Mouse (Mus musculus) hindbrain, postnatal 0 days (tissue): ENCODE data around the gene C1qtnf4. TPM values are rescaled to one million over a fixed set of nuclear protein-coding genes. Genes with fewer than 3 reads are reported as not detected.

Experiments
- ATAC-seq: fragments of 200-750 bp; cut with Nextera tagmentation; 2 replicates; pipeline ENCODE4 v1.8.0; 2017; ENCODE audit warnings: mild to moderate bottlenecking, moderate TSS enrichment, moderate library complexity
- DNase-seq: peaks from one replicate; pipeline ENCODE4 v3.0.0-alpha.2; 2015; ENCODE audit warnings: low spot score
- H3K27ac ChIP-seq: fragments of 300-500 bp; sonication (generic); 2 replicates; pipeline ENCODE4 v1.5.1; 2014; ENCODE audit warnings: mild to moderate bottlenecking
- H3K27me3 ChIP-seq: fragments of 300-500 bp; sonication (generic); 2 replicates; pipeline ENCODE4 v1.6.1; 2014; ENCODE audit warnings: low read length, mixed read lengths; ENCODE audit not compliant: insufficient read depth
- H3K36me3 ChIP-seq: fragments of 300-500 bp; sonication (generic); 2 replicates; pipeline ENCODE4 v1.6.1; 2014; ENCODE audit warnings: low read length, mixed read lengths; ENCODE audit not compliant: insufficient read depth
- H3K4me1 ChIP-seq: fragments of 300-500 bp; sonication (generic); 2 replicates; pipeline ENCODE4 v1.6.1; 2014; ENCODE audit warnings: antibody characterized with exemption, low read length, mixed read lengths; ENCODE audit not compliant: insufficient read depth
- H3K4me2 ChIP-seq: fragments of 300-500 bp; sonication (generic); 2 replicates; pipeline ENCODE4 v1.6.1; 2014; ENCODE audit warnings: low read depth, mild to moderate bottlenecking, low read length, moderate library complexity, mixed read lengths
- H3K4me3 ChIP-seq: fragments of 300-500 bp; sonication (generic); 2 replicates; pipeline ENCODE4 v1.5.1; 2014; ENCODE audit warnings: low read length
- H3K9ac ChIP-seq: fragments of 300-500 bp; sonication (generic); replicated peaks from 2 replicates; pipeline ENCODE4 v1.6.1; 2014; ENCODE audit warnings: mild to moderate bottlenecking, low read length, moderate library complexity, mixed read lengths
- H3K9me3 ChIP-seq: fragments of 300-500 bp; sonication (generic); 2 replicates; pipeline ENCODE4 v1.6.1; 2016; ENCODE audit warnings: low read length, mixed read lengths
- CTCF ChIP-seq: IDR thresholded peaks from 2 replicates; pipeline ENCODE4 v1.5.1; 2016; ENCODE audit warnings: antibody characterized with exemption, control low read depth, low read depth
- WGBS: fragments of 180-500 bp; shearing (Covaris S2); extraction: QIAGEN DNeasy Blood & Tissue Kit; methylation state at CpG from one replicate; pipeline ENCODE4 v1.1.7; 2014; 5-methylcytosine and 5-hydroxymethylcytosine counted together
- polyA plus RNA-seq: library from polyadenylated mRNA; unstranded; fragments of >200 nt; fragmentation: Nextera tagmentation; extraction: Ambion mirVana; gene quantifications from 2 replicates; pipeline ENCODE4 v1.2.1, GENCODE M21; 2015
- total RNA-seq: library from RNA; depleted of rRNA; stranded (reverse); fragments of >200 nt; gene quantifications from 2 replicates; pipeline ENCODE4 v1.2.3, GENCODE M21; 2014

Gene C1qtnf4
- total and polyA plus RNA-seq, 2 experiments from 2014 or later = 228 to 552 TPM

- under 1% methylated on average over 60 of the region's 67 CpGs for WGBS
- Histone ChIP-seq H3K27me3 (no peaks in the 10 kb centered on the region), H3K4me1 (0 out of 2 replicates have a peak, but pooled peaks cover 4% of the 10 kb centered on the region), H3K4me2 (peak within 1 kb of the TSS; percentile 60), H3K4me3 (peak within 1 kb of the TSS; percentile 83), H3K9me3 (no peaks in the 10 kb centered on the region), H3K9ac (peak within 1 kb of the TSS; percentile 93), H3K27ac (peak within 1 kb of the TSS; percentile 97), H3K36me3 (peaks cover 14% of the 10 kb centered on the region; the same call in 1 of the 2 replicates)
- TF ChIP-seq CTCF = no peak
- ATAC-seq (peak; percentile 97), DNase-seq (peak; percentile 99)
These were observed 38.5 kb upstream of the C1qtnf4 start, which contains the start of gene Mtch2 for GRCm38 (mm10) chr2:90846955-90847680. Mtch2 (plus strand) TSS chr2:90847155.

GRCm38 (mm10) chr2:90847681-90848050 lies 38.0 kb upstream of the C1qtnf4 start:
- H3K9ac ChIP-seq = peak overlapping the region; percentile 93
- no peak for ATAC-seq
- H3K4me2 ChIP-seq = peak overlapping the region; percentile 60
- under 1% methylated on average over 13 of the region's 13 CpGs for WGBS
- 0 out of 2 replicates have a peak, but pooled peaks cover 4% of the 10 kb centered on the region for H3K4me1 ChIP-seq
- peak; percentile 47 for DNase-seq
- no peak for TF ChIP-seq CTCF
- peaks cover 14% of the 10 kb centered on the region; the same call in 1 of the 2 replicates for H3K36me3 ChIP-seq
- H3K4me3 ChIP-seq = peak overlapping the region; percentile 83
- no peaks in the 10 kb centered on the region for H3K27me3 ChIP-seq
- H3K9me3 ChIP-seq = no peaks in the 10 kb centered on the region
- H3K27ac ChIP-seq = peak overlapping the region; percentile 97

- peak overlapping the region; percentile 60 for H3K4me2 ChIP-seq
- 0 out of 2 replicates have a peak, but pooled peaks cover 4% of the 10 kb centered on the region for H3K4me1 ChIP-seq
- peaks cover 18% of the 10 kb centered on the region; the same call in 1 of the 2 replicates for H3K36me3 ChIP-seq
- no peaks in the 10 kb centered on the region for H3K9me3 ChIP-seq
- ATAC-seq = no peak
- TF ChIP-seq CTCF = no peak
- H3K4me3 ChIP-seq = peak overlapping the region; percentile 83
- DNase-seq = no peak
- 0 out of 2 replicates have a peak overlapping the region, but pooled peaks have one; percentile 93 for H3K9ac ChIP-seq
- H3K27ac ChIP-seq = peak overlapping the region; percentile 97; the same call in 1 of the 2 replicates
- 76% methylated on average over 5 of the region's 5 CpGs for WGBS
- H3K27me3 ChIP-seq = no peaks in the 10 kb centered on the region
These were observed 37.3 kb upstream of the C1qtnf4 start for GRCm38 (mm10) chr2:90848331-90848730.

- no peak for ATAC-seq
- Histone ChIP-seq H3K36me3 (peaks cover 25% of the 10 kb centered on the region; the same call in 1 of the 2 replicates), H3K4me3 (no peak overlapping the region), H3K4me2 (no peak overlapping the region), H3K9ac (no peak overlapping the region), H3K27me3 (no peaks in the 10 kb centered on the region), H3K27ac (no peak overlapping the region), H3K9me3 (no peaks in the 10 kb centered on the region), H3K4me1 (0 out of 2 replicates have a peak, but pooled peaks cover 4% of the 10 kb centered on the region)
- DNase-seq = no peak
- WGBS = 91% methylated on average over 1 of the region's 1 CpGs
- TF ChIP-seq CTCF = no peak
These were observed 35.3 kb upstream of the C1qtnf4 start for GRCm38 (mm10) chr2:90850401-90850800.

- WGBS = 90% methylated on average over 2 of the region's 2 CpGs
- H3K9me3 ChIP-seq = no peaks in the 10 kb centered on the region
- TF ChIP-seq CTCF = no peak
- no peaks in the 10 kb centered on the region for H3K4me1 ChIP-seq
- H3K4me3 ChIP-seq = no peak overlapping the region
- H3K9ac ChIP-seq = no peak overlapping the region
- H3K27me3 ChIP-seq = no peaks in the 10 kb centered on the region
- peaks cover 40% of the 10 kb centered on the region for H3K36me3 ChIP-seq
- DNase-seq = no peak
- H3K27ac ChIP-seq = no peak overlapping the region
- no peak overlapping the region for H3K4me2 ChIP-seq
- no peak for ATAC-seq
These were observed 24.2 kb upstream of the C1qtnf4 start for GRCm38 (mm10) chr2:90861486-90861885.

GRCm38 (mm10) chr2:90864184-90864583 lies 21.5 kb upstream of the C1qtnf4 start:
- DNase-seq = peak; percentile 41
- H3K9me3 ChIP-seq = no peaks in the 10 kb centered on the region
- H3K4me1 ChIP-seq = no peaks in the 10 kb centered on the region
- H3K9ac ChIP-seq = no peak overlapping the region
- no peak overlapping the region for H3K4me3 ChIP-seq
- H3K27me3 ChIP-seq = no peaks in the 10 kb centered on the region
- peaks cover 31% of the 10 kb centered on the region for H3K36me3 ChIP-seq
- TF ChIP-seq CTCF = no peak
- H3K4me2 ChIP-seq = no peak overlapping the region
- H3K27ac ChIP-seq = peak overlapping the region; percentile 52
- peak; percentile 59 for ATAC-seq

- H3K36me3 ChIP-seq = peaks cover 20% of the 10 kb centered on the region
- no peaks in the 10 kb centered on the region for H3K27me3 ChIP-seq
- no peak overlapping the region for H3K27ac ChIP-seq
- ATAC-seq (peak; percentile 86), DNase-seq (peak; percentile 92)
- no peak overlapping the region for H3K4me3 ChIP-seq
- no peak overlapping the region for H3K4me2 ChIP-seq
- H3K4me1 ChIP-seq = no peaks in the 10 kb centered on the region
- no peak overlapping the region for H3K9ac ChIP-seq
- no peaks in the 10 kb centered on the region for H3K9me3 ChIP-seq
- TF ChIP-seq CTCF = peak; percentile 92
- 8% methylated on average over 3 of the region's 3 CpGs for WGBS
These were observed 19.1 kb upstream of the C1qtnf4 start for GRCm38 (mm10) chr2:90866524-90866923.
